Mouse (Mus musculus): Measurements from ENCODE around the gene Ddc. TPM values are rescaled to one million over a fixed set of nuclear protein-coding genes. Genes with fewer than 3 reads are reported as not detected.

Ddc gene
- polyA plus RNA-seq, 1 experiment from 2014 or later: 15.9 TPM

GRCm38 (mm10) chr11:11776822-11777174 is 121.1 kb downstream of the Ddc start:
- Histone ChIP-seq H3K9me3 (ENCODE audit: control insufficient read depth, low read length) (no peaks in the 10 kb centered on the region), H3K4me3 (ENCODE audit: low read length) (no peak overlapping the region), H3K27ac (ENCODE audit: low read length) (no peak overlapping the region), H3K4me2 (ENCODE audit: low read depth, low read length) (no peak overlapping the region), H3K27me3 (ENCODE audit: control insufficient read depth, insufficient read depth, low read depth, low read length) (no peaks in the 10 kb centered on the region), H3K4me1 (replicated peaks; ENCODE audit: control insufficient read depth, insufficient read depth, low read length) (no peaks in the 10 kb centered on the region), H3K9ac (ENCODE audit: low read length) (no peak overlapping the region), H3K36me3 (ENCODE audit: control insufficient read depth, insufficient read depth, low read length) (no peaks in the 10 kb centered on the region)
- ATAC-seq (ENCODE audit: low read depth): no peak
- 77% methylated on average over 7 of the region's 7 CpGs for WGBS

GRCm38 (mm10) chr11:11776071-11776821 is 121.7 kb downstream of the Ddc start:
- Histone ChIP-seq H3K4me1 (replicated peaks; ENCODE audit: control insufficient read depth, insufficient read depth, low read length) (no peaks in the 10 kb centered on the region), H3K4me2 (ENCODE audit: low read depth, low read length) (no peak overlapping the region), H3K4me3 (ENCODE audit: low read length) (no peak overlapping the region), H3K27ac (ENCODE audit: low read length) (no peak overlapping the region), H3K27me3 (ENCODE audit: control insufficient read depth, insufficient read depth, low read depth, low read length) (no peaks in the 10 kb centered on the region), H3K9me3 (ENCODE audit: control insufficient read depth, low read length) (no peaks in the 10 kb centered on the region), H3K9ac (ENCODE audit: low read length) (no peak overlapping the region), H3K36me3 (ENCODE audit: control insufficient read depth, insufficient read depth, low read length) (no peaks in the 10 kb centered on the region)
- 67% methylated on average over 4 of the region's 4 CpGs for WGBS
- ATAC-seq (ENCODE audit: low read depth): no peak

- H3K4me2 ChIP-seq (ENCODE audit: low read depth, low read length): no peak overlapping the region
- no peak overlapping the region for H3K9ac ChIP-seq (ENCODE audit: low read length)
- H3K9me3 ChIP-seq (ENCODE audit: control insufficient read depth, low read length): no peaks in the 10 kb centered on the region
- no peaks in the 10 kb centered on the region for H3K4me1 ChIP-seq (replicated peaks; ENCODE audit: control insufficient read depth, insufficient read depth, low read length)
- no peak overlapping the region for H3K27ac ChIP-seq (ENCODE audit: low read length)
- no peak overlapping the region for H3K4me3 ChIP-seq (ENCODE audit: low read length)
- H3K36me3 ChIP-seq (ENCODE audit: control insufficient read depth, insufficient read depth, low read length): no peaks in the 10 kb centered on the region
- WGBS: 85% methylated on average over 5 of the region's 5 CpGs
- no peak for ATAC-seq (ENCODE audit: low read depth)
- H3K27me3 ChIP-seq (ENCODE audit: control insufficient read depth, insufficient read depth, low read depth, low read length): no peaks in the 10 kb centered on the region
These were observed 123.1 kb downstream of the Ddc start for GRCm38 (mm10) chr11:11774893-11775292.

GRCm38 (mm10) chr11:11774384-11774783 is 123.6 kb downstream of the Ddc start:
- Histone ChIP-seq H3K4me2 (ENCODE audit: low read depth, low read length) (no peak overlapping the region), H3K4me1 (replicated peaks; ENCODE audit: control insufficient read depth, insufficient read depth, low read length) (no peaks in the 10 kb centered on the region), H3K9me3 (ENCODE audit: control insufficient read depth, low read length) (no peaks in the 10 kb centered on the region), H3K36me3 (ENCODE audit: control insufficient read depth, insufficient read depth, low read length) (no peaks in the 10 kb centered on the region), H3K27me3 (ENCODE audit: control insufficient read depth, insufficient read depth, low read depth, low read length) (no peaks in the 10 kb centered on the region), H3K27ac (ENCODE audit: low read length) (no peak overlapping the region), H3K4me3 (ENCODE audit: low read length) (no peak overlapping the region), H3K9ac (ENCODE audit: low read length) (no peak overlapping the region)
- no peak for ATAC-seq (ENCODE audit: low read depth)
- WGBS: 89% methylated on average over 4 of the region's 4 CpGs

GRCm38 (mm10) chr11:11772196-11772595 is 125.7 kb downstream of the Ddc start:
- no peak for ATAC-seq (ENCODE audit: low read depth)
- no peak overlapping the region for H3K4me2 ChIP-seq (ENCODE audit: low read depth, low read length)
- H3K27ac ChIP-seq (ENCODE audit: low read length): no peak overlapping the region
- H3K4me1 ChIP-seq (replicated peaks; ENCODE audit: control insufficient read depth, insufficient read depth, low read length): no peaks in the 10 kb centered on the region
- no peak overlapping the region for H3K4me3 ChIP-seq (ENCODE audit: low read length)
- H3K36me3 ChIP-seq (ENCODE audit: control insufficient read depth, insufficient read depth, low read length): no peaks in the 10 kb centered on the region
- no peaks in the 10 kb centered on the region for H3K9me3 ChIP-seq (ENCODE audit: control insufficient read depth, low read length)
- H3K9ac ChIP-seq (ENCODE audit: low read length): no peak overlapping the region
- H3K27me3 ChIP-seq (ENCODE audit: control insufficient read depth, insufficient read depth, low read depth, low read length): no peaks in the 10 kb centered on the region
- WGBS: 86% methylated on average over 4 of the region's 4 CpGs

GRCm38 (mm10) chr11:11770691-11771090 is 127.3 kb downstream of the Ddc start:
- Histone ChIP-seq H3K36me3 (ENCODE audit: control insufficient read depth, insufficient read depth, low read length) (no peaks in the 10 kb centered on the region), H3K4me2 (ENCODE audit: low read depth, low read length) (no peak overlapping the region), H3K9ac (ENCODE audit: low read length) (no peak overlapping the region), H3K27ac (ENCODE audit: low read length) (no peak overlapping the region), H3K9me3 (ENCODE audit: control insufficient read depth, low read length) (no peaks in the 10 kb centered on the region), H3K4me3 (ENCODE audit: low read length) (no peak overlapping the region), H3K27me3 (ENCODE audit: control insufficient read depth, insufficient read depth, low read depth, low read length) (no peaks in the 10 kb centered on the region), H3K4me1 (replicated peaks; ENCODE audit: control insufficient read depth, insufficient read depth, low read length) (no peaks in the 10 kb centered on the region)
- ATAC-seq (ENCODE audit: low read depth): no peak
- 78% methylated on average over 3 of the region's 3 CpGs for WGBS

GRCm38 (mm10) chr11:11769281-11769680 is 128.7 kb downstream of the Ddc start:
- no peak overlapping the region for H3K27ac ChIP-seq (ENCODE audit: low read length)
- H3K4me1 ChIP-seq (replicated peaks; ENCODE audit: control insufficient read depth, insufficient read depth, low read length): no peaks in the 10 kb centered on the region
- H3K4me2 ChIP-seq (ENCODE audit: low read depth, low read length): no peak overlapping the region
- ATAC-seq (ENCODE audit: low read depth): no peak
- 92% methylated on average over 20 of the region's 20 CpGs for WGBS
- no peak overlapping the region for H3K4me3 ChIP-seq (ENCODE audit: low read length)
- H3K36me3 ChIP-seq (ENCODE audit: control insufficient read depth, insufficient read depth, low read length): no peaks in the 10 kb centered on the region
- no peaks in the 10 kb centered on the region for H3K27me3 ChIP-seq (ENCODE audit: control insufficient read depth, insufficient read depth, low read depth, low read length)
- H3K9ac ChIP-seq (ENCODE audit: low read length): no peak overlapping the region
- no peaks in the 10 kb centered on the region for H3K9me3 ChIP-seq (ENCODE audit: control insufficient read depth, low read length)

GRCm38 (mm10) chr11:11768057-11768456 is 129.9 kb downstream of the Ddc start:
- no peak for ATAC-seq (ENCODE audit: low read depth)
- H3K36me3 ChIP-seq (ENCODE audit: control insufficient read depth, insufficient read depth, low read length): no peaks in the 10 kb centered on the region
- no peak overlapping the region for H3K27ac ChIP-seq (ENCODE audit: low read length)
- WGBS: 86% methylated on average over 2 of the region's 2 CpGs
- no peaks in the 10 kb centered on the region for H3K9me3 ChIP-seq (ENCODE audit: control insufficient read depth, low read length)
- H3K4me2 ChIP-seq (ENCODE audit: low read depth, low read length): no peak overlapping the region
- H3K4me3 ChIP-seq (ENCODE audit: low read length): no peak overlapping the region
- H3K4me1 ChIP-seq (replicated peaks; ENCODE audit: control insufficient read depth, insufficient read depth, low read length): no peaks in the 10 kb centered on the region
- H3K9ac ChIP-seq (ENCODE audit: low read length): no peak overlapping the region
- H3K27me3 ChIP-seq (ENCODE audit: control insufficient read depth, insufficient read depth, low read depth, low read length): no peaks in the 10 kb centered on the region

- no peaks in the 10 kb centered on the region for H3K27me3 ChIP-seq (ENCODE audit: control insufficient read depth, insufficient read depth, low read depth, low read length)
- no peak overlapping the region for H3K4me3 ChIP-seq (ENCODE audit: low read length)
- no peaks in the 10 kb centered on the region for H3K36me3 ChIP-seq (ENCODE audit: control insufficient read depth, insufficient read depth, low read length)
- H3K27ac ChIP-seq (ENCODE audit: low read length): no peak overlapping the region
- no peaks in the 10 kb centered on the region for H3K9me3 ChIP-seq (ENCODE audit: control insufficient read depth, low read length)
- no peak overlapping the region for H3K4me2 ChIP-seq (ENCODE audit: low read depth, low read length)
- no peak overlapping the region for H3K9ac ChIP-seq (ENCODE audit: low read length)
- no peaks in the 10 kb centered on the region for H3K4me1 ChIP-seq (replicated peaks; ENCODE audit: control insufficient read depth, insufficient read depth, low read length)
- no peak for ATAC-seq (ENCODE audit: low read depth)
These were observed 131.2 kb downstream of the Ddc start for GRCm38 (mm10) chr11:11766736-11767135.

GRCm38 (mm10) chr11:11766105-11766504 is 131.8 kb downstream of the Ddc start:
- H3K9ac ChIP-seq (ENCODE audit: low read length): no peak overlapping the region
- no peak overlapping the region for H3K4me2 ChIP-seq (ENCODE audit: low read depth, low read length)
- WGBS: 80% methylated on average over 1 of the region's 1 CpGs
- H3K9me3 ChIP-seq (ENCODE audit: control insufficient read depth, low read length): no peaks in the 10 kb centered on the region
- no peak overlapping the region for H3K27ac ChIP-seq (ENCODE audit: low read length)
- ATAC-seq (ENCODE audit: low read depth): no peak
- H3K4me1 ChIP-seq (replicated peaks; ENCODE audit: control insufficient read depth, insufficient read depth, low read length): no peaks in the 10 kb centered on the region
- no peaks in the 10 kb centered on the region for H3K36me3 ChIP-seq (ENCODE audit: control insufficient read depth, insufficient read depth, low read length)
- no peaks in the 10 kb centered on the region for H3K27me3 ChIP-seq (ENCODE audit: control insufficient read depth, insufficient read depth, low read depth, low read length)
- H3K4me3 ChIP-seq (ENCODE audit: low read length): no peak overlapping the region
